ENCODE assay signal across 9 mouse cellular contexts in the genomic region with DNA sequence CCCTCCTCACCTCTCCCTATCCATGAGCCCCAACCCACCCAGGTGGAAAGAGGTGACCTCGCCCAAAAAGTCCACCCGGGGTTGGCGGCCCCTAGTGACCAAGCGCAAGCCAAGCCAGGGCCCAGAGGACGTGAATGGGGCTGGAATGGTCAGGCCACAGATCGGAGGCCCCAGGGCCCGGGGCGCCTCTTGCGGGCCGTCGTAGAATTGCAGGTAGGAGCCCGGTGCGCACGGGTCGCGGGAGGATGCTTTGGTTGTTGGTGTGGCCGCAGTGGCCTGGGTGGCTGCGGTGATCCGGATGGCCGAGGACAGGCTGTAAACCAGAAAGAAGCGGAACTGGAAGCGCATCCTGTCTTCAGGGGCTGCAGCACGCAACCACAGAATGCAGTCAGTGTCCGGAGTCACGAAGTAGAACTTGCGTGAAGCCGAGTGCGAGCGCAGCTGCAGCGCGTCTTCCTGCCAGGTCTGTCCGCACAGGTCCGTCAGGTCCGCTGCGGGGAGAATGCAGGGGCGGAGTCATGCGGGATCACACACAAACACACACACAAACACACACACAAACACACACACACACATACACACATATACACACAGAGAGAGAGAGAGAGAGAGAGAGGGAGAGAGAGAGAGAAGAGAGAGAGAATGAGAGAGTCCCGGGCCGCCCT. TPM values are rescaled to one million over a fixed set of nuclear protein-coding genes. Genes with fewer than 3 reads are reported as not detected.
DNase-seq lines count a peak whose midpoint lies in the region; ATAC-seq lines count a peak whose summit lies in the region.
"Had no signal": no experiment of that assay in that cellular context is flagged by ENCODE, and none has a peak within 500 bp of the region (broad histone marks: within the 10 kb centered on the region; RNA-seq: fewer than 3 reads in every experiment).

No protein-coding gene starts in this region.

- peak overlapping the region; percentile 61 for H3K4me2 ChIP-seq in heart, embryonic 14.5 days (ENCODE audit: low read length)
- peak overlapping the region; percentile 64 for H3K4me2 ChIP-seq in kidney, embryonic 16.5 days (replicated peaks; ENCODE audit: low read depth, low read length)
- peak overlapping the region; percentile 65 for H3K4me2 ChIP-seq in neural tube, embryonic 12.5 days (replicated peaks)

- 3% methylated on average over 39 of the region's 39 CpGs for WGBS in heart, embryonic 14.5 days
- 5% methylated on average over 39 of the region's 39 CpGs for WGBS in kidney, embryonic 16.5 days
- WGBS in neural tube, embryonic 12.5 days, result 4% methylated on average over 39 of the region's 39 CpGs

- H3K9me3 ChIP-seq in heart, embryonic 14.5 days (ENCODE audit: control insufficient read depth, low read length), result no peaks in the 10 kb centered on the region
- H3K9me3 ChIP-seq in kidney, embryonic 16.5 days (ENCODE audit: low read length), result no peaks in the 10 kb centered on the region
- no peaks in the 10 kb centered on the region for H3K9me3 ChIP-seq in neural tube, embryonic 12.5 days

- H3K27me3 ChIP-seq in heart, embryonic 14.5 days (ENCODE audit: control insufficient read depth, insufficient read depth, low read length), result peaks cover 15% of the 10 kb centered on the region
- no peaks in the 10 kb centered on the region for H3K27me3 ChIP-seq in kidney, embryonic 16.5 days (ENCODE audit: insufficient read depth, low read length)
- peaks cover 19% of the 10 kb centered on the region for H3K27me3 ChIP-seq in neural tube, embryonic 12.5 days (replicated peaks)

- H3K36me3 ChIP-seq in heart, embryonic 14.5 days (ENCODE audit: control insufficient read depth, insufficient read depth, low read length), result peaks cover 4% of the 10 kb centered on the region
- H3K36me3 ChIP-seq in kidney, embryonic 16.5 days (ENCODE audit: insufficient read depth, low read length), result no peaks in the 10 kb centered on the region
- H3K36me3 ChIP-seq in neural tube, embryonic 12.5 days, result no peaks in the 10 kb centered on the region

- peak overlapping the region; percentile 18; the same call in 1 of the 2 replicates for H3K9ac ChIP-seq in heart, embryonic 14.5 days (ENCODE audit: low read length)
- H3K9ac ChIP-seq in kidney, embryonic 16.5 days (replicated peaks; ENCODE audit: low read length), result peak overlapping the region; percentile 57
- H3K9ac ChIP-seq in neural tube, embryonic 12.5 days, result no peak overlapping the region

- H3K27ac ChIP-seq in heart, embryonic 14.5 days (replicated peaks in 1 of 2; ENCODE audit: control insufficient read depth in 1 of 2, insufficient read depth in 1 of 2, low read depth in 2 of 2, low read length in 2 of 2), result no peak overlapping the region
- no peak overlapping the region for H3K27ac ChIP-seq in kidney, embryonic 16.5 days (ENCODE audit: low read length)
- no peak overlapping the region for H3K27ac ChIP-seq in neural tube, embryonic 12.5 days

- peaks cover 0 to 2% of the 10 kb centered on the region in 2 experiments; a peak in 2 of 4 replicates for H3K4me1 ChIP-seq in heart, embryonic 14.5 days (ENCODE audit: control insufficient read depth in 2 of 2, insufficient read depth in 2 of 2, low read length in 2 of 2)
- peaks cover 5% of the 10 kb centered on the region; the same call in 1 of the 2 replicates for H3K4me1 ChIP-seq in kidney, embryonic 16.5 days (ENCODE audit: insufficient read depth, low read length)
- 0 out of 2 replicates have a peak, but pooled peaks cover 3% of the 10 kb centered on the region for H3K4me1 ChIP-seq in neural tube, embryonic 12.5 days

- peak; percentile 16 for DNase-seq in CD4-positive helper T cell, adult 2 months (ENCODE audit: low read depth, low spot score)
- DNase-seq in brain, adult 2 months (ENCODE audit: low read depth, low spot score), result peak; percentile 75
- peak; percentile 32 to 36 for DNase-seq in lung, adult 18-20 months
- peak; percentile 68 for DNase-seq in testis, postnatal 14 days (ENCODE audit: low spot score)

- H3K4me3 ChIP-seq in heart, embryonic 14.5 days (ENCODE audit: control insufficient read depth in 1 of 2, insufficient read depth in 1 of 2, low read depth in 1 of 2, low read length in 2 of 2), result peak overlapping the region; percentile 26 to 27
- peak overlapping the region; percentile 41 for H3K4me3 ChIP-seq in kidney, embryonic 16.5 days (ENCODE audit: low read length)
- peak overlapping the region; percentile 21 for H3K4me3 ChIP-seq in neural tube, embryonic 12.5 days

- peak; percentile 71 for ATAC-seq in erythroblast, adult 5-6 weeks (replicated peaks; ENCODE audit: low FRiP score, poor library complexity, severe bottlenecking)
- ATAC-seq in heart, embryonic 14.5 days (ENCODE audit: insufficient number of reproducible peaks, insufficient read depth, low FRiP score, low read depth), result peak; percentile 35; the same call in 1 of the 2 replicates
- ATAC-seq in kidney, embryonic 16.5 days (ENCODE audit: low FRiP score, low TSS enrichment), result peak; percentile 67
- no peak for ATAC-seq in neural tube, embryonic 12.5 days (ENCODE audit: low FRiP score, low read depth)

RNA-seq across cellular contexts. Expression of a gene that starts 3.9 kb away (rescaled TPM):
- not detected in 2 replicates for total RNA-seq in erythroblast, adult 5-6 weeks (2015; ENCODE audit: low replicate concordance)
- not detected in 2 replicates for total RNA-seq in erythroblast, adult 5-6 weeks (2017; ENCODE audit: low replicate concordance)
- not detected in 2 replicates for polyA plus RNA-seq in heart, embryonic 14.5 days (2014; fragmentation: Nextera tagmentation; extraction: Ambion mirVana)
- polyA plus RNA-seq in kidney, embryonic 16.5 days (2015; fragmentation: Nextera tagmentation; extraction: Ambion mirVana), result not detected in 2 replicates
- not detected in 2 replicates for polyA plus RNA-seq in neural tube, embryonic 12.5 days (2016; fragmentation: Nextera tagmentation; extraction: Ambion mirVana)
- total RNA-seq: left cerebral cortex, postnatal 14 days had no signal

RNA-seq across cellular contexts. Expression of a gene that starts 15.2 kb away (rescaled TPM):
- total RNA-seq in erythroblast, adult 5-6 weeks (2015; ENCODE audit: low replicate concordance), result 37.6 and 43.4 TPM in 2 replicates
- total RNA-seq in erythroblast, adult 5-6 weeks (2017; ENCODE audit: low replicate concordance), result 46.5 and 54.8 TPM in 2 replicates
- polyA plus RNA-seq in heart, embryonic 14.5 days (2014; fragmentation: Nextera tagmentation; extraction: Ambion mirVana), result 32.1 and 39.5 TPM in 2 replicates
- polyA plus RNA-seq in kidney, embryonic 16.5 days (2015; fragmentation: Nextera tagmentation; extraction: Ambion mirVana), result 62.9 and 69.8 TPM in 2 replicates
- polyA plus RNA-seq in neural tube, embryonic 12.5 days (2016; fragmentation: Nextera tagmentation; extraction: Ambion mirVana), result 76.5 and 79.0 TPM in 2 replicates

Comparison
In these comparisons a context has a peak if more than half of its experiments do, and no peak if none do; other contexts are left out.
1. DNase-seq: peak in every context shown above with its lines; median percentile 75 in brain, adult 2 months; 68 in testis, postnatal 14 days; 34 in lung, adult 18-20 months; 16 in CD4-positive helper T cell, adult 2 months.